Mouse (Mus musculus) forebrain, postnatal 0 days (tissue): ENCODE data around the gene Ap1b1. TPM values are rescaled to one million over a fixed set of nuclear protein-coding genes. Genes with fewer than 3 reads are reported as not detected.

Source experiments
- ATAC-seq: fragments of 200-750 bp; cut with Nextera tagmentation; 2 replicates; pipeline ENCODE4 v1.8.0; 2017; ENCODE audit warnings: mild to moderate bottlenecking, moderate library complexity
- DNase-seq: peaks from one replicate; pipeline ENCODE4 v3.0.0-alpha.2; 2015
- H3K27ac ChIP-seq: fragments of 300-500 bp; sonication (generic); 2 replicates; pipeline ENCODE4 v1.5.1; 2014; ENCODE audit warnings: low read depth, mild to moderate bottlenecking, antibody characterized with exemption, low read length, moderate library complexity, mixed read lengths
- H3K27me3 ChIP-seq: fragments of 300-500 bp; sonication (generic); 2 replicates; pipeline ENCODE4 v1.6.1; 2014; ENCODE audit warnings: mild to moderate bottlenecking, low read length, mixed read lengths; ENCODE audit not compliant: insufficient read depth
- H3K36me3 ChIP-seq: fragments of 300-500 bp; sonication (generic); 2 replicates; pipeline ENCODE4 v1.6.1; 2014; ENCODE audit warnings: mild to moderate bottlenecking, moderate library complexity; ENCODE audit not compliant: insufficient read depth
- H3K4me1 ChIP-seq: fragments of 300-500 bp; sonication (generic); 2 replicates; pipeline ENCODE4 v1.6.1; 2014; ENCODE audit warnings: antibody characterized with exemption; ENCODE audit not compliant: insufficient read depth
- H3K4me2 ChIP-seq: fragments of 300-500 bp; sonication (generic); 2 replicates; pipeline ENCODE4 v1.6.1; 2014; ENCODE audit warnings: low read depth, mild to moderate bottlenecking, moderate library complexity
- H3K4me3 ChIP-seq: fragments of 300-500 bp; sonication (generic); 2 replicates; pipeline ENCODE4 v1.5.1; 2014; ENCODE audit warnings: low read depth, low read length, mixed read lengths
- H3K9ac ChIP-seq: fragments of 300-500 bp; sonication (generic); 2 replicates; pipeline ENCODE4 v1.6.1; 2014; ENCODE audit warnings: mild to moderate bottlenecking
- H3K9me3 ChIP-seq: fragments of 300-500 bp; sonication (generic); 2 replicates; pipeline ENCODE4 v1.6.1; 2016; ENCODE audit warnings: low read length
- CTCF ChIP-seq: sonication (generic); IDR thresholded peaks from 2 replicates; pipeline ENCODE4 v1.5.1; 2016; ENCODE audit warnings: antibody characterized with exemption, control low read depth, low read depth
- WGBS: fragments of 180-500 bp; shearing (Covaris S2); extraction: QIAGEN DNeasy Blood & Tissue Kit; methylation state at CpG from one replicate; pipeline ENCODE4 v1.1.7; 2014; 5-methylcytosine and 5-hydroxymethylcytosine counted together
- polyA plus RNA-seq: library from polyadenylated mRNA; unstranded; fragments of >200 nt; fragmentation: Nextera tagmentation; extraction: Ambion mirVana; gene quantifications from 2 replicates; pipeline ENCODE4 v1.2.1, GENCODE M21; 2015
- total RNA-seq: library from RNA; depleted of rRNA; stranded (reverse); fragments of >200 nt; gene quantifications from 2 replicates; pipeline ENCODE4 v1.2.3, GENCODE M21; 2014

Ap1b1 gene
- total and polyA plus RNA-seq, 2 experiments from 2014 or later, result 78.8 to 95.6 TPM

- peaks cover 37% of the 10 kb centered on the region for H3K27me3 ChIP-seq
- no peak for TF ChIP-seq CTCF
- peaks cover 23% of the 10 kb centered on the region for H3K4me1 ChIP-seq
- no peak for DNase-seq
- H3K9ac ChIP-seq, result peak overlapping the region; percentile 66; the same call in 1 of the 2 replicates
- H3K9me3 ChIP-seq, result no peaks in the 10 kb centered on the region
- no peak for ATAC-seq
- peaks cover 17% of the 10 kb centered on the region for H3K36me3 ChIP-seq
- no peak overlapping the region for H3K27ac ChIP-seq
- WGBS, result 62% methylated on average over 31 of the region's 31 CpGs
- H3K4me3 ChIP-seq, result peak overlapping the region; percentile 68
- H3K4me2 ChIP-seq, result peak overlapping the region; percentile 93
These were observed 77.1 kb downstream of the Ap1b1 start for GRCm38 (mm10) chr11:5063561-5064281.

GRCm38 (mm10) chr11:5064282-5065055 lies 77.8 kb downstream of the Ap1b1 start:
- TF ChIP-seq CTCF, result 0 out of 2 replicates have a peak, but pooled peaks have one; percentile 1
- Histone ChIP-seq H3K4me3 (peak overlapping the region; percentile 68), H3K4me1 (peaks cover 23% of the 10 kb centered on the region), H3K27me3 (peaks cover 29% of the 10 kb centered on the region), H3K9ac (peak overlapping the region; percentile 66), H3K36me3 (peaks cover 25% of the 10 kb centered on the region), H3K9me3 (no peaks in the 10 kb centered on the region), H3K4me2 (peak overlapping the region; percentile 93), H3K27ac (0 out of 2 replicates have a peak overlapping the region, but pooled peaks have one; percentile 21)
- no peak for DNase-seq
- WGBS, result 13% methylated on average over 37 of the region's 38 CpGs
- no peak; the same call in 1 of the 2 replicates for ATAC-seq

GRCm38 (mm10) chr11:5065056-5065821 lies 78.6 kb downstream of the Ap1b1 start, which contains the start of gene Gas2l1:
Gene Gas2l1 (minus strand): TSS chr11:5065327.
- H3K9ac ChIP-seq, result peak within 1 kb of the TSS; percentile 66
- H3K27me3 ChIP-seq, result peaks cover 22% of the 10 kb centered on the region
- peak; percentile 88 for ATAC-seq
- TF ChIP-seq CTCF, result peak; percentile 77
- peak within 1 kb of the TSS; percentile 93 for H3K4me2 ChIP-seq
- peaks cover 28% of the 10 kb centered on the region for H3K36me3 ChIP-seq
- no peaks in the 10 kb centered on the region for H3K9me3 ChIP-seq
- H3K27ac ChIP-seq, result 0 out of 2 replicates have a peak within 1 kb of the TSS, but pooled peaks have one; percentile 21
- 3% methylated on average over 47 of the region's 50 CpGs for WGBS
- DNase-seq, result peak; percentile 91
- peak within 1 kb of the TSS; percentile 68 for H3K4me3 ChIP-seq
- H3K4me1 ChIP-seq, result peaks cover 23% of the 10 kb centered on the region

DNA sequence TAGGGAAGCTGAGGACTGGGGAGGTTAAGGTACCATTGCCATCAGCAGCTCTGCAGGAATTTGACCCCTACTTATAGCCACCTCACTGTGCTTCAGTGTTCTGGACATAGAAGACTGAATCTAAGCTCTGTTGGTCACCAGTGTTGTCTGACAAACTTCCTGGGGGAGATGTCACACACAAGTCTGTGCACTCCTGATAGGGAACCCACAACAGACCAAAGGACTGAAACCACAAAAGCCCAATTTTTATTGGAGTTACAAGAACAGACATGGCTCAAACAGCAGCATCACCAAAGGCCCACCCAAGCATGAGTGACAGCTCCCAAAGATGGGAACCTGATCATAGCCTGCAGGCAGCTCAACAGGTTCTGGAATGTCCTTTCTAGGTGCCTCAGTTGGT lies 80.4 kb downstream of the Ap1b1 start:
- no peak for DNase-seq
- no peak for TF ChIP-seq CTCF
- Histone ChIP-seq H3K27ac (no peak overlapping the region), H3K4me1 (peaks cover 13% of the 10 kb centered on the region), H3K27me3 (peaks cover 6% of the 10 kb centered on the region; the same call in 1 of the 2 replicates), H3K36me3 (peaks cover 38% of the 10 kb centered on the region), H3K4me2 (no peak overlapping the region), H3K4me3 (no peak overlapping the region), H3K9ac (no peak overlapping the region), H3K9me3 (no peaks in the 10 kb centered on the region)
- ATAC-seq, result no peak

GRCm38 (mm10) chr11:5068126-5068971 lies 81.7 kb downstream of the Ap1b1 start:
- 83% methylated on average over 9 of the region's 9 CpGs for WGBS
- peaks cover 9% of the 10 kb centered on the region; the same call in 1 of the 2 replicates for H3K4me1 ChIP-seq
- TF ChIP-seq CTCF, result no peak
- DNase-seq, result no peak
- no peak overlapping the region for H3K27ac ChIP-seq
- H3K4me2 ChIP-seq, result no peak overlapping the region
- no peaks in the 10 kb centered on the region for H3K9me3 ChIP-seq
- H3K4me3 ChIP-seq, result no peak overlapping the region
- ATAC-seq, result no peak
- no peak overlapping the region for H3K9ac ChIP-seq
- H3K27me3 ChIP-seq, result no peaks in the 10 kb centered on the region
- H3K36me3 ChIP-seq, result peaks cover 51% of the 10 kb centered on the region

DNA sequence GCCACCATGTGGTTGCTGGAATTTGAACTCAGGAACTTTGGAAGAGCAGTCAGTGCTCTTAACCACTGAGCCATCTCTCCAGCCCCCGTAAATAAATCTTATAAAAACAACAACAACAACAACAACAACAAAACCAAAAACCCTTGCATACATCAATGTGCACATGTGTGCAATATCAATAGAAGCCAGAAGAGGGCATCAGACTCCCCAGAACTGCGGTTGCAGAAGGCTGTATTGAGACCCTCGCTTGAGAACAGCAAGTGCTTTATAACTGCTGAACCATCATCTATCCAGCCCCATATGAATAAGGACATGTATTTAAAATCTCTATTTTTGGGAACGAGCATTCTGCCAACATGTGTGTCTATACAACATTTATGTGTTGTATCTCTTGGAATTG lies 88.3 kb downstream of the Ap1b1 start:
- peak; percentile 66; the same call in 1 of the 2 replicates for ATAC-seq
- peak; percentile 52 for DNase-seq
- Histone ChIP-seq H3K9ac (no peak overlapping the region), H3K4me3 (no peak overlapping the region), H3K9me3 (no peaks in the 10 kb centered on the region), H3K27ac (no peak overlapping the region), H3K36me3 (peaks cover 59% of the 10 kb centered on the region), H3K27me3 (no peaks in the 10 kb centered on the region), H3K4me1 (no peaks in the 10 kb centered on the region), H3K4me2 (no peak overlapping the region)
- TF ChIP-seq CTCF, result peak; percentile 64
- WGBS, result 65% methylated on average over 4 of the region's 4 CpGs
